Mouse (Mus musculus): ENCODE results near the gene Slc39a13.

DNA sequence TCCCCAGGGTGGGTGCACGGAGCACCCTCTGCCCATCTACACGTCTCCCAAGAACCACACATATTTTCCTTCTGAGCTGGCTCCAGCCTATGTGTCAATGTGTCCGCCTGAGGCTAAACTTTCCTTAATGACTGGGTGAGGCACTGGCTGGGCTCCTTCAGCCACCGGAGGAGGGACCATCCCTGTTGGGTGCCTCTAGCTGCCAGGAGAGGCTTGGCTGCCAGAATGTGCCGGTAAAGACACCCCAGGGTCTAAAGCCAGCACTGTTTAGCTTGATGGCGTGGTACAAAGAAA is 1.4 kb downstream of the Slc39a13 start:
- TF ChIP-seq CTCF (IDR thresholded peaks at IDR 0.05; ENCODE audit: control insufficient read depth, insufficient read depth, low read length) (no peak), POLR2A (IDR thresholded peaks at IDR 0.05; ENCODE audit: borderline replicate concordance, control insufficient read depth, low read depth, low read length) (no peak)
